Mouse (Mus musculus) bone marrow, adult 2 months (tissue): ENCODE results near the gene Zfp777. TPM values are rescaled to one million over a fixed set of nuclear protein-coding genes. Genes with fewer than 3 reads are reported as not detected.

Source experiments
- H3K27ac ChIP-seq: fragments of 200-500 bp; 2 replicates; pipeline ENCODE4 v1.5.1; 2012; ENCODE audit warnings: low read depth, mild to moderate bottlenecking, control low read depth, inconsistent platforms, low read length; ENCODE audit not compliant: control insufficient read depth, poor library complexity, insufficient read depth
- H3K4me1 ChIP-seq: fragments of 200-500 bp; 2 replicates; pipeline ENCODE4 v1.6.1; 2011; ENCODE audit warnings: low read length; ENCODE audit not compliant: control insufficient read depth, insufficient read depth
- H3K4me3 ChIP-seq: fragments of 200-500 bp; replicated peaks from 2 replicates; pipeline ENCODE3; 2011; ENCODE audit warnings: mild to moderate bottlenecking, low read depth, low read length, control low read depth; ENCODE audit not compliant: control insufficient read depth
- CTCF ChIP-seq: fragments of 200-500 bp; IDR thresholded peaks from 2 replicates; pipeline ENCODE4 v1.5.1; 2011; ENCODE audit warnings: low read length, control low read depth; ENCODE audit not compliant: control insufficient read depth, insufficient read depth
- POLR2A ChIP-seq: fragments of 200-500 bp; IDR thresholded peaks from 2 replicates; pipeline ENCODE4 v1.6.1; 2011; ENCODE audit warnings: low read depth, mild to moderate bottlenecking, control low read depth, low read length, borderline replicate concordance; ENCODE audit not compliant: control insufficient read depth
- WGBS: fragments of 180-500 bp; shearing (Covaris S2); methylation state at CpG from one replicate; pipeline ENCODE4 v1.1.7; 2018; 5-methylcytosine and 5-hydroxymethylcytosine counted together
- polyA plus RNA-seq: library from polyadenylated mRNA; stranded (reverse); fragments of >200 nt; gene quantifications from 2 replicates; pipeline ENCODE4 v1.2.4, GENCODE M21; 2011; ENCODE audit warnings: low replicate concordance; ENCODE audit not compliant: missing spikeins, insufficient read depth, insufficient read length

The Zfp777 gene
- polyA plus RNA-seq, 1 experiment, result 7.7 TPM

- Histone ChIP-seq H3K4me3 (peak overlapping the region; percentile 73), H3K4me1 (no peaks in the 10 kb centered on the region; the same call in 1 of the 2 replicates), H3K27ac (peak overlapping the region; percentile 83)
- 18% methylated on average over 144 of the region's 150 CpGs for WGBS
- no peak for TF ChIP-seq POLR2A
- TF ChIP-seq CTCF, result no peak
These were observed 1.0 kb downstream of the Zfp777 start for GRCm38 (mm10) chr6:48047450-48048351.

GRCm38 (mm10) chr6:48047114-48047449 lies 1.6 kb downstream of the Zfp777 start:
- peak overlapping the region; percentile 73 for H3K4me3 ChIP-seq
- H3K27ac ChIP-seq, result no peak overlapping the region
- WGBS, result 7% methylated on average over 12 of the region's 12 CpGs
- TF ChIP-seq POLR2A, result no peak
- no peak for TF ChIP-seq CTCF
- no peaks in the 10 kb centered on the region; the same call in 1 of the 2 replicates for H3K4me1 ChIP-seq

- TF ChIP-seq POLR2A, result no peak
- H3K4me1 ChIP-seq, result no peaks in the 10 kb centered on the region
These were observed 16.1 kb downstream of the Zfp777 start for GRCm38 (mm10) chr6:48032661-48033060.

GRCm38 (mm10) chr6:48025905-48026660 lies 22.6 kb downstream of the Zfp777 start:
- WGBS, result 82% methylated on average over 10 of the region's 10 CpGs
- H3K4me3 ChIP-seq, result no peak overlapping the region
- H3K27ac ChIP-seq, result no peak overlapping the region
- TF ChIP-seq POLR2A (no peak), CTCF (no peak)
- H3K4me1 ChIP-seq, result no peaks in the 10 kb centered on the region

More at GRCm38 (mm10) chr6:48032661-48033060, 16.1 kb downstream of the Zfp777 start:
- H3K27ac ChIP-seq, result no peak overlapping the region
- H3K4me3 ChIP-seq, result no peak overlapping the region

GRCm38 (mm10) chr6:48024994-48025345 lies 23.7 kb downstream of the Zfp777 start:
- Histone ChIP-seq H3K4me1 (no peaks in the 10 kb centered on the region), H3K27ac (no peak overlapping the region), H3K4me3 (no peak overlapping the region)
- TF ChIP-seq POLR2A (no peak), CTCF (no peak)
- WGBS, result 94% methylated on average over 21 of the region's 21 CpGs

GRCm38 (mm10) chr6:48024330-48024993 lies 24.2 kb downstream of the Zfp777 start:
- Histone ChIP-seq H3K4me3 (no peak overlapping the region), H3K4me1 (no peaks in the 10 kb centered on the region), H3K27ac (no peak overlapping the region)
- WGBS, result 93% methylated on average over 43 of the region's 43 CpGs
- TF ChIP-seq CTCF (no peak), POLR2A (no peak)

- H3K4me1 ChIP-seq, result no peaks in the 10 kb centered on the region
- H3K4me3 ChIP-seq, result no peak overlapping the region
- H3K27ac ChIP-seq, result no peak overlapping the region
- WGBS, result 71% methylated on average over 2 of the region's 2 CpGs
- no peak for TF ChIP-seq POLR2A
- no peak for TF ChIP-seq CTCF
These were observed 26.0 kb downstream of the Zfp777 start for GRCm38 (mm10) chr6:48022672-48023071.

- Histone ChIP-seq H3K27ac (no peak overlapping the region), H3K4me1 (no peaks in the 10 kb centered on the region), H3K4me3 (no peak overlapping the region)
- TF ChIP-seq POLR2A, result no peak
- 73% methylated on average over 1 of the region's 1 CpGs for WGBS
These were observed 27.0 kb downstream of the Zfp777 start for GRCm38 (mm10) chr6:48021678-48022077.

GRCm38 (mm10) chr6:48020006-48020405 lies 28.7 kb downstream of the Zfp777 start:
- Histone ChIP-seq H3K4me1 (no peaks in the 10 kb centered on the region), H3K27ac (no peak overlapping the region), H3K4me3 (no peak overlapping the region)
- no peak for TF ChIP-seq CTCF
- TF ChIP-seq POLR2A, result no peak
- 89% methylated on average over 2 of the region's 2 CpGs for WGBS
